In the genomic region with DNA sequence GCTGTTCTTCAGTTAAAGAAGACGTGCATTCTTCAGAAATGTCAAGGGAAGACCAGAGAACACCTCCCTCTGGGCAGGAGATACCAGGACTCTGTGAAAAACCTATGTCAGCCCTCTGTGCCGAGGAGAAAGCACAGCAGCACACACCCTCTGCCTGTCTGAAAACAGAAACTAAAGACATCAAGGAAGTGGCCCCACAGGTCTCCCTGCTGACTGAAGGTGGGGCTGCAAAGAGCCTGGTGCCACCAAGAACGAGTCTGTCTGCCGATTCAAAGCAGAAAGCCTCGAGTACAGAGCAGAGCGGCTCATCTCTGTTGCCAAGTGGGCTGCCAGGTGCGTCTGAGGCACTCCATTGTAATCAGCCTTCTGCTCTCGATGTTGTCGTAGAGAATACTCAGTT, we compare ENCODE assay signal across 10 mouse cellular contexts.
DNase-seq lines count a peak whose midpoint lies in the region; ATAC-seq and TF ChIP-seq lines count a peak whose summit lies in the region.
"Had no signal": no experiment of that assay in that cellular context is flagged by ENCODE, and none has a peak within 500 bp of the region (broad histone marks: within the 10 kb centered on the region; RNA-seq: fewer than 3 reads in every experiment).

No protein-coding gene starts in this region.

- H3K27ac ChIP-seq in heart, adult 2 months, result peak overlapping the region; percentile 92
- peak overlapping the region; percentile 89 for H3K27ac ChIP-seq in liver, embryonic 15.5 days (replicated peaks)
- peak overlapping the region; percentile 10; the same call in 1 of the 2 replicates for H3K27ac ChIP-seq in stomach, embryonic 14.5 days (ENCODE audit: low read length)

- peak overlapping the region; percentile 43 for H3K4me2 ChIP-seq in liver, embryonic 15.5 days
- no peak overlapping the region for H3K4me2 ChIP-seq in stomach, embryonic 14.5 days (replicated peaks; ENCODE audit: low read depth, low read length)

- peak; percentile 58 to 71 for DNase-seq in heart, adult 2 months
- DNase-seq in heart, postnatal 4 days, result no peak
- DNase-seq in heart, adult 8-10 months (ENCODE audit: low spot score), result peak; percentile 44
- no peak for DNase-seq in left cerebral cortex, adult 9 months (ENCODE audit: low spot score in 2 of 2)
- DNase-seq in Muller cell, postnatal 12 days (ENCODE audit: inconsistent ontology term), result no peak
- no peak for DNase-seq in kidney, adult 18-20 months
- DNase-seq: cerebellum, postnatal 14 days; layer of hippocampus, adult 9-11 months had no signal

- WGBS in heart, adult 2 months, result 34% methylated on average over 9 of the region's 9 CpGs
- WGBS in liver, embryonic 15.5 days (ENCODE audit: insufficient replicate concordance), result 37% methylated on average over 9 of the region's 9 CpGs
- 70% methylated on average over 9 of the region's 9 CpGs for WGBS in stomach, embryonic 14.5 days

- H3K4me3 ChIP-seq in heart, adult 2 months, result peak overlapping the region; percentile 37; the same call in 1 of the 2 replicates
- H3K4me3 ChIP-seq in liver, embryonic 15.5 days (replicated peaks), result peak overlapping the region; percentile 10; the same call in 1 of the 2 replicates
- no peak overlapping the region for H3K4me3 ChIP-seq in stomach, embryonic 14.5 days (ENCODE audit: low read depth, low read length)

- TF ChIP-seq EP300 in heart, adult 2 months (IDR thresholded peaks at IDR 0.05; ENCODE audit: insufficient read depth, low read depth, low read length), result 0 out of 2 replicates have a peak, but pooled peaks have one; percentile 24

- peak; percentile 39; the same call in 1 of the 2 replicates for TF ChIP-seq POLR2A in heart, adult 2 months (IDR thresholded peaks at IDR 0.05; ENCODE audit: insufficient read depth, low read depth, low read length)

- peaks cover 33% of the 10 kb centered on the region for H3K36me3 ChIP-seq in heart, adult 2 months (ENCODE audit: control insufficient read depth, insufficient read depth, low read length)
- H3K36me3 ChIP-seq in liver, embryonic 15.5 days (replicated peaks), result peaks cover 46% of the 10 kb centered on the region
- H3K36me3 ChIP-seq in stomach, embryonic 14.5 days (ENCODE audit: control insufficient read depth, insufficient read depth, low read length), result peaks cover 20% of the 10 kb centered on the region; the same call in 1 of the 2 replicates

- peak; percentile 27 for TF ChIP-seq CTCF in heart, adult 2 months (IDR thresholded peaks at IDR 0.05)

- no peaks in the 10 kb centered on the region for H3K9me3 ChIP-seq in liver, embryonic 15.5 days (replicated peaks)
- H3K9me3 ChIP-seq in stomach, embryonic 14.5 days (ENCODE audit: control insufficient read depth, low read depth, low read length), result no peaks in the 10 kb centered on the region

- no peaks in the 10 kb centered on the region for H3K27me3 ChIP-seq in heart, adult 2 months (ENCODE audit: control insufficient read depth, insufficient read depth, low read length)
- no peaks in the 10 kb centered on the region for H3K27me3 ChIP-seq in liver, embryonic 15.5 days
- H3K27me3 ChIP-seq in stomach, embryonic 14.5 days (ENCODE audit: control insufficient read depth, insufficient read depth, low read length), result no peaks in the 10 kb centered on the region

- peaks cover 3% of the 10 kb centered on the region; the same call in 1 of the 2 replicates for H3K79me2 ChIP-seq in heart, adult 2 months (replicated peaks; ENCODE audit: control insufficient read depth, insufficient read depth, low read length)

- intact Hi-C loops in heart, adult 2 months (cut with DNase I), result loop anchor here (2.0 to 5.0 kb wide), 2 partner anchors 34 to 213 kb away; no protein-coding TSS in a partner anchor

- peak overlapping the region; percentile 59 for H3K9ac ChIP-seq in heart, adult 2 months (ENCODE audit: low read depth, low read length)
- H3K9ac ChIP-seq in liver, embryonic 15.5 days, result peak overlapping the region; percentile 33; the same call in 1 of the 2 replicates
- no peak overlapping the region for H3K9ac ChIP-seq in stomach, embryonic 14.5 days (replicated peaks; ENCODE audit: low read depth, low read length)

- H3K4me1 ChIP-seq in heart, adult 2 months (ENCODE audit: control insufficient read depth, insufficient read depth, low read length), result peaks cover 28% of the 10 kb centered on the region
- peaks cover 60% of the 10 kb centered on the region for H3K4me1 ChIP-seq in liver, embryonic 15.5 days (replicated peaks)
- H3K4me1 ChIP-seq in stomach, embryonic 14.5 days (ENCODE audit: control insufficient read depth, insufficient read depth, low read length), result peaks cover 16% of the 10 kb centered on the region; the same call in 1 of the 2 replicates

- ATAC-seq in liver, embryonic 15.5 days (ENCODE audit: insufficient read depth), result peak; percentile 14; the same call in 1 of the 2 replicates
- ATAC-seq in stomach, embryonic 14.5 days (ENCODE audit: insufficient number of reproducible peaks, insufficient read depth, low FRiP score, low read depth), result 0 out of 2 replicates have a peak, but pooled peaks have one; percentile 42

Comparison
In these comparisons a context has a peak if more than half of its experiments do, and no peak if none do; other contexts are left out.
1. DNase-seq: peak in heart, adult 2 months (2 of 2) and heart, adult 8-10 months (single experiment); none in heart, postnatal 4 days (single experiment), left cerebral cortex, adult 9 months (0 of 2), Muller cell, postnatal 12 days (single experiment) and kidney, adult 18-20 months (single experiment).
2. H3K27ac ChIP-seq: peak in every context shown above with its lines; median percentile 92 in heart, adult 2 months; 89 in liver, embryonic 15.5 days; 10 in stomach, embryonic 14.5 days.